Mouse (Mus musculus): Measurements from ENCODE around the gene Tsc1. TPM values are rescaled to one million over a fixed set of nuclear protein-coding genes. Genes with fewer than 3 reads are reported as not detected.

Tsc1 gene
- total RNA-seq, 1 experiment, result 14.9 TPM

DNA sequence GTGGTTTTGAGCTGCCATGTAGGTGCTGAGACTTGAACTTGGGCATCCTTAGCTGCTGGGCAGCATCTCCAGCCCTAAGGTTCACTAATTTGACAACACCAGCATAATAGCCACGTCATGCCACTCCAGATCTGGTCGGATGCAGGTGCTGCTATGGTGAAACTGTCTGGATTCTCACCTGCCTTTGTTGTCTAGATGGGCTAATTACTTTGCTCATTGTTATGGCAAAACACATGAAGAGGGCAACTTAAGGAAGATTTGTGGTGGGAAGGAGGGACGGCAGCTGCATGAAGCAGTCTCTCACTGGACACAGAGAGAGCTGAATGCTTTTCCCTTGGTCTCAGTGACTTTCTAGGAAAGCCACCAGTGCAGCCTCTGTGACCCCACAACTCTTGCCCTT lies 15.0 kb upstream of the Tsc1 start:
- Histone ChIP-seq H3K9ac (ENCODE audit: insufficient read depth, low read depth, low read length, poor library complexity, severe bottlenecking) (no peak overlapping the region), H3K4me1 (ENCODE audit: control insufficient read depth in 2 of 2, insufficient read depth in 2 of 2, low read length in 2 of 2, poor library complexity in 1 of 2) (no peaks in the 10 kb centered on the region), H3K4me3 (ENCODE audit: insufficient read depth in 1 of 2, low read depth in 1 of 2, low read length in 2 of 2, poor library complexity in 1 of 2, severe bottlenecking in 1 of 2) (no peak overlapping the region), H3K36me3 (ENCODE audit: control insufficient read depth, insufficient read depth, low read length, poor library complexity, severe bottlenecking) (no peaks in the 10 kb centered on the region), H3K27ac (ENCODE audit: insufficient read depth, low read depth, low read length, poor library complexity, severe bottlenecking) (no peak overlapping the region), H3K9me3 (ENCODE audit: control insufficient read depth, insufficient read depth, low read depth, low read length) (no peaks in the 10 kb centered on the region)
- no peak for TF ChIP-seq MAFK (IDR thresholded peaks at IDR 0.05; ENCODE audit: insufficient read depth, low read depth, low read length)
- no peak for TF ChIP-seq HCFC1 (IDR thresholded peaks at IDR 0.05; ENCODE audit: borderline replicate concordance, insufficient read depth, low read length)
- no peak for TF ChIP-seq ZNF384 (IDR thresholded peaks at IDR 0.05; ENCODE audit: low read depth, low read length)
- no peak for TF ChIP-seq CHD2 (IDR thresholded peaks at IDR 0.05; ENCODE audit: low read depth, low read length)
- TF ChIP-seq ZC3H11A (IDR thresholded peaks at IDR 0.05; ENCODE audit: borderline replicate concordance, low read depth, low read length), result no peak
- in situ Hi-C loops (cut with MboI; ENCODE audit: low sequenced_read_pairs in 2 of 2, unreplicated experiment in 2 of 2), result no loop called here
- DNase-seq (ENCODE audit: low read depth, low spot score), result no peak

DNA sequence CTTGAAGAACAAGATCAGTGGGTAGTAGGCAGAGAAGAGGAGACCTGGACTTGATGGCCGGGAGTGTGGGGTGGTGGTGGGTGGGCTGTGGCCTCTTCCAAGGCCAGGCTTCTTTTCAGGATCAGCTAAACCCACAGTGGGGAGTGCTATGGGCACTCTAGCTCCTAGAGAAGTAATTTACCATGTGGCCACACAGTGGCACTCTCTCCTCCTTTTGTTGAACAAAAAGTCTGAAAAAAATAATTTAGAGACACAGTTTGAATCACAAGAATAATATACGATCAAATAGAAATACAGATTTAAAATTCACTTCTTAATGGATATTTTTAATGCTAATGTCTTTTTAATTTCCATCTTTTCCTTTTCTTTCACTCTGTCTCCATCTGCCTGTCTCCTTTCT lies 13.0 kb upstream of the Tsc1 start:
- no peak overlapping the region for H3K27ac ChIP-seq (ENCODE audit: insufficient read depth, low read depth, low read length, poor library complexity, severe bottlenecking)
- no peak for DNase-seq (ENCODE audit: low read depth, low spot score)
- TF ChIP-seq ZC3H11A (IDR thresholded peaks at IDR 0.05; ENCODE audit: borderline replicate concordance, low read depth, low read length) (no peak), CHD2 (IDR thresholded peaks at IDR 0.05; ENCODE audit: low read depth, low read length) (no peak), MAFK (IDR thresholded peaks at IDR 0.05; ENCODE audit: insufficient read depth, low read depth, low read length) (no peak), HCFC1 (IDR thresholded peaks at IDR 0.05; ENCODE audit: borderline replicate concordance, insufficient read depth, low read length) (no peak), ZNF384 (IDR thresholded peaks at IDR 0.05; ENCODE audit: low read depth, low read length) (no peak)
- in situ Hi-C loops (cut with MboI; ENCODE audit: low sequenced_read_pairs in 2 of 2, unreplicated experiment in 2 of 2), result no loop called here
- H3K4me3 ChIP-seq (ENCODE audit: insufficient read depth in 1 of 2, low read depth in 1 of 2, low read length in 2 of 2, poor library complexity in 1 of 2, severe bottlenecking in 1 of 2), result no peak overlapping the region
- H3K36me3 ChIP-seq (ENCODE audit: control insufficient read depth, insufficient read depth, low read length, poor library complexity, severe bottlenecking), result no peaks in the 10 kb centered on the region
- H3K9ac ChIP-seq (ENCODE audit: insufficient read depth, low read depth, low read length, poor library complexity, severe bottlenecking), result no peak overlapping the region
- no peaks in the 10 kb centered on the region for H3K4me1 ChIP-seq (ENCODE audit: control insufficient read depth in 2 of 2, insufficient read depth in 2 of 2, low read length in 2 of 2, poor library complexity in 1 of 2)
- H3K9me3 ChIP-seq (ENCODE audit: control insufficient read depth, insufficient read depth, low read depth, low read length), result no peaks in the 10 kb centered on the region

DNA sequence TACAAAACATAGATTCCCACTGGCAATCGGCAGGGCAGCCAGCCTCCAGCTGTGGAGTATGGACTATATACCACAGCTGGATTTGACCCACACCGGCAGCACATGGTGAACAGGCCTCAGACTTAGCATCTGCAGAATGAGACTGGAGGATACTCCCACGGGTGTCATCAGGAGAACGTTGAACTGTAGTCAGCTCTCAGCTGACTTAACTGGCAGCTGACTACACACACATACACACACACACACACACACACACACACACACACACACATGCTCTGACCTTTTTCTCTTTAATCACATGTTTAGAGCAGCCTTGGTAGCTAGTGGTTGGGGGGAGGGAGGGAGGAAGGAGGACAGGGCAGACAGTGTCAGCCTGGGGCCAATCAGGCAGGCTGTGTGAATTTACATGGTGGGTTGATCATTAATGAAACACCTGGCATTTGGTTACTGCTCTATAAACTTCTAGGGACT lies 11.1 kb upstream of the Tsc1 start:
- Histone ChIP-seq H3K4me1 (ENCODE audit: control insufficient read depth in 2 of 2, insufficient read depth in 2 of 2, low read length in 2 of 2, poor library complexity in 1 of 2) (no peaks in the 10 kb centered on the region), H3K27ac (ENCODE audit: insufficient read depth, low read depth, low read length, poor library complexity, severe bottlenecking) (no peak overlapping the region), H3K36me3 (ENCODE audit: control insufficient read depth, insufficient read depth, low read length, poor library complexity, severe bottlenecking) (no peaks in the 10 kb centered on the region), H3K4me3 (ENCODE audit: insufficient read depth in 1 of 2, low read depth in 1 of 2, low read length in 2 of 2, poor library complexity in 1 of 2, severe bottlenecking in 1 of 2) (no peak overlapping the region), H3K9ac (ENCODE audit: insufficient read depth, low read depth, low read length, poor library complexity, severe bottlenecking) (no peak overlapping the region), H3K9me3 (ENCODE audit: control insufficient read depth, insufficient read depth, low read depth, low read length) (no peaks in the 10 kb centered on the region)
- DNase-seq (ENCODE audit: low read depth, low spot score), result no peak
- in situ Hi-C loops (cut with MboI; ENCODE audit: low sequenced_read_pairs in 2 of 2, unreplicated experiment in 2 of 2), result no loop called here
- no peak for TF ChIP-seq CHD2 (IDR thresholded peaks at IDR 0.05; ENCODE audit: low read depth, low read length)
- no peak for TF ChIP-seq HCFC1 (IDR thresholded peaks at IDR 0.05; ENCODE audit: borderline replicate concordance, insufficient read depth, low read length)
- TF ChIP-seq ZC3H11A (IDR thresholded peaks at IDR 0.05; ENCODE audit: borderline replicate concordance, low read depth, low read length), result no peak
- no peak for TF ChIP-seq ZNF384 (IDR thresholded peaks at IDR 0.05; ENCODE audit: low read depth, low read length)
- TF ChIP-seq MAFK (IDR thresholded peaks at IDR 0.05; ENCODE audit: insufficient read depth, low read depth, low read length), result no peak

DNA sequence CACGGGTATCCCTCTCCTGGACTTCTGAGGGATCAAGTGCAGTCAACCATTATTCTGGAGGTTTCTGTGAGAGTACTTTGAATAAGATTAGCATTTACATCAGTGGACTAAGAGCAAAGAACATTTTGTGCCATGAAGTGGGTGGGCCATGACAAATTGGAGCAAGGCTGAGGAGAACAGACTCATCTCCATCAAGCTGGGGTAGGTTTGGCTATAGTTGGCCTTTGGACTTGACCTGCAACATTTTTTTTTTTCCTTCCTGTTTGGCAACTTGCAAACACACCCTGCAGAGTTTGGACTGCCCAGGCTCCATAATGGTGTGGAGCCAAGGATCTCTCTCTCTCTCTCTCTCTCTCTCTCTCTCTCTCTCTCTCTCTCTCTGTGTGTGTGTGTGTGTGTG lies 8.4 kb upstream of the Tsc1 start:
- no peak for DNase-seq (ENCODE audit: low read depth, low spot score)
- TF ChIP-seq ZNF384 (IDR thresholded peaks at IDR 0.05; ENCODE audit: low read depth, low read length) (no peak), HCFC1 (IDR thresholded peaks at IDR 0.05; ENCODE audit: borderline replicate concordance, insufficient read depth, low read length) (no peak), CHD2 (IDR thresholded peaks at IDR 0.05; ENCODE audit: low read depth, low read length) (no peak), ZC3H11A (IDR thresholded peaks at IDR 0.05; ENCODE audit: borderline replicate concordance, low read depth, low read length) (no peak), MAFK (IDR thresholded peaks at IDR 0.05; ENCODE audit: insufficient read depth, low read depth, low read length) (no peak)
- H3K9ac ChIP-seq (ENCODE audit: insufficient read depth, low read depth, low read length, poor library complexity, severe bottlenecking), result no peak overlapping the region
- in situ Hi-C loops (cut with MboI; ENCODE audit: low sequenced_read_pairs in 2 of 2, unreplicated experiment in 2 of 2), result no loop called here
- no peaks in the 10 kb centered on the region for H3K36me3 ChIP-seq (ENCODE audit: control insufficient read depth, insufficient read depth, low read length, poor library complexity, severe bottlenecking)
- H3K9me3 ChIP-seq (ENCODE audit: control insufficient read depth, insufficient read depth, low read depth, low read length), result no peaks in the 10 kb centered on the region
- H3K27ac ChIP-seq (ENCODE audit: insufficient read depth, low read depth, low read length, poor library complexity, severe bottlenecking), result no peak overlapping the region
- H3K4me1 ChIP-seq (ENCODE audit: control insufficient read depth in 2 of 2, insufficient read depth in 2 of 2, low read length in 2 of 2, poor library complexity in 1 of 2), result no peaks in the 10 kb centered on the region
- no peak overlapping the region for H3K4me3 ChIP-seq (ENCODE audit: insufficient read depth in 1 of 2, low read depth in 1 of 2, low read length in 2 of 2, poor library complexity in 1 of 2, severe bottlenecking in 1 of 2)

DNA sequence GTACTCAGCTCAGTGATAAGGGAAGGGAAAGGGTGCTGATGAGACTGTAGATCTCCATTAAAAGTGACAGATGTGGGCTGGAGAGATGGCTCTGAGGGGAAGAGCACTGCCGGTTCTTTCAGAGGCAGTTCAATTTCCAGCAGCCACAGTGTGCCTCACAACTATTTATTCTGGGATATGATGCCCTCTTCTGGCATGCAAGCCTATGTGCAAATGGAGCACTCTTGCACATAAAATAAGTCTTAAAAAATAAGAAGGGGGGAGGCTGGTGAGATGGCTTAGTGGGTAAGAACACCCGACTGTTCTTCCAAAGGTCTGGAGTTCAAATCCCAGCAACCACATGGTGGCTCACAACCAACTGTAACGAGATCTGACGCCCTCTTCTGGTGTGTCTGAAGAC lies 7.9 kb upstream of the Tsc1 start:
- in situ Hi-C loops (cut with MboI; ENCODE audit: low sequenced_read_pairs in 2 of 2, unreplicated experiment in 2 of 2), result no loop called here
- Histone ChIP-seq H3K4me1 (ENCODE audit: control insufficient read depth in 2 of 2, insufficient read depth in 2 of 2, low read length in 2 of 2, poor library complexity in 1 of 2) (no peaks in the 10 kb centered on the region), H3K4me3 (ENCODE audit: insufficient read depth in 1 of 2, low read depth in 1 of 2, low read length in 2 of 2, poor library complexity in 1 of 2, severe bottlenecking in 1 of 2) (no peak overlapping the region), H3K9ac (ENCODE audit: insufficient read depth, low read depth, low read length, poor library complexity, severe bottlenecking) (no peak overlapping the region), H3K9me3 (ENCODE audit: control insufficient read depth, insufficient read depth, low read depth, low read length) (no peaks in the 10 kb centered on the region), H3K27ac (ENCODE audit: insufficient read depth, low read depth, low read length, poor library complexity, severe bottlenecking) (no peak overlapping the region), H3K36me3 (ENCODE audit: control insufficient read depth, insufficient read depth, low read length, poor library complexity, severe bottlenecking) (no peaks in the 10 kb centered on the region)
- no peak for DNase-seq (ENCODE audit: low read depth, low spot score)
- TF ChIP-seq ZC3H11A (IDR thresholded peaks at IDR 0.05; ENCODE audit: borderline replicate concordance, low read depth, low read length) (no peak), HCFC1 (IDR thresholded peaks at IDR 0.05; ENCODE audit: borderline replicate concordance, insufficient read depth, low read length) (no peak), ZNF384 (IDR thresholded peaks at IDR 0.05; ENCODE audit: low read depth, low read length) (no peak), MAFK (IDR thresholded peaks at IDR 0.05; ENCODE audit: insufficient read depth, low read depth, low read length) (no peak), CHD2 (IDR thresholded peaks at IDR 0.05; ENCODE audit: low read depth, low read length) (no peak)

Measured in ES-E14 (cell line).